11 mouse cellular contexts compared by ENCODE assay signal in genomic region chr5:123017504-123017903, GRCm38 (mm10). TPM values are rescaled to one million over a fixed set of nuclear protein-coding genes. Genes with fewer than 3 reads are reported as not detected.
DNase-seq lines count a peak whose midpoint lies in the region; ATAC-seq and TF ChIP-seq lines count a peak whose summit lies in the region.
"Had no signal": no experiment of that assay in that cellular context is flagged by ENCODE, and none has a peak within 500 bp of the region (broad histone marks: within the 10 kb centered on the region; RNA-seq: fewer than 3 reads in every experiment).

No protein-coding gene starts in this region.

- H3K4me3 ChIP-seq in kidney, embryonic 14.5 days (ENCODE audit: low read length) = no peak overlapping the region
- no peak overlapping the region for H3K4me3 ChIP-seq in layer of hippocampus, adult 2 months
- H3K4me3 ChIP-seq: forebrain, embryonic 13.5 days had no signal

- peaks cover 26% of the 10 kb centered on the region for H3K4me1 ChIP-seq in kidney, embryonic 14.5 days (ENCODE audit: control insufficient read depth, insufficient read depth, low read length)

- H3K27me3 ChIP-seq in kidney, embryonic 14.5 days (ENCODE audit: control insufficient read depth, insufficient read depth, low read length) = no peaks in the 10 kb centered on the region
- H3K27me3 ChIP-seq: forebrain, embryonic 13.5 days had no signal

- ATAC-seq in kidney, embryonic 14.5 days (ENCODE audit: low FRiP score, low TSS enrichment) = no peak
- ATAC-seq in granulocyte monocyte progenitor cell, adult 5-6 weeks (replicated peaks; ENCODE audit: poor library complexity, severe bottlenecking) = peak; percentile 28
- ATAC-seq: forebrain, embryonic 13.5 days; midbrain, embryonic 16.5 days had no signal

- H3K4me2 ChIP-seq in kidney, embryonic 14.5 days (replicated peaks; ENCODE audit: low read depth, low read length) = no peak overlapping the region
- H3K4me2 ChIP-seq: forebrain, embryonic 13.5 days had no signal

- H3K36me3 ChIP-seq in kidney, embryonic 14.5 days (ENCODE audit: control insufficient read depth, insufficient read depth, low read length) = no peaks in the 10 kb centered on the region

- TF ChIP-seq CTCF in layer of hippocampus, adult 2 months (conservative IDR thresholded peaks at IDR 0.05) = no peak

- H3K27ac ChIP-seq in kidney, embryonic 14.5 days (ENCODE audit: low read depth, low read length) = no peak overlapping the region
- no peak overlapping the region for H3K27ac ChIP-seq in layer of hippocampus, adult 2 months
- H3K27ac ChIP-seq: forebrain, embryonic 13.5 days had no signal

- WGBS in kidney, embryonic 14.5 days = 84% methylated on average over 4 of the region's 4 CpGs

- no peaks in the 10 kb centered on the region for H3K9me3 ChIP-seq in kidney, embryonic 14.5 days (ENCODE audit: control insufficient read depth, low read length)
- H3K9me3 ChIP-seq: forebrain, embryonic 13.5 days had no signal

- no peak overlapping the region for H3K9ac ChIP-seq in kidney, embryonic 14.5 days (ENCODE audit: low read depth, low read length)
- H3K9ac ChIP-seq: forebrain, embryonic 13.5 days had no signal

- DNase-seq in kidney, adult 18-20 months = peak; percentile 43
- peak; percentile 42 to 58 for DNase-seq in kidney, postnatal 25 days
- DNase-seq in lung, postnatal 36 days = peak; percentile 41
- no peak for DNase-seq in adrenal gland, adult 8-10 months
- no peak for DNase-seq in layer of hippocampus, adult 2 months (ENCODE audit: low spot score in 2 of 2)
- DNase-seq: embryo, embryonic 11 days had no signal

RNA-seq across cellular contexts. Expression of gene Orai1, which starts 2.6 kb away (rescaled TPM):
- 21.5 and 23.2 TPM in 2 replicates for polyA plus RNA-seq in kidney, embryonic 14.5 days (2014; fragmentation: Nextera tagmentation; extraction: Ambion mirVana)
- total RNA-seq in granulocyte monocyte progenitor cell, adult 5-6 weeks (2014; fragmentation: Nextera tagmentation) = 40.9 and 43.8 TPM in 2 replicates
- 15.6 and 22.4 TPM in 2 replicates for total RNA-seq in granulocyte monocyte progenitor cell, adult 5-6 weeks (2017)
- 10 to 100 TPM; 11.5 to 13.5 (median 12.0) TPM for total RNA-seq in adrenal gland, adult 8-10 months (2022)
- 10 to 100 TPM; 11.0 to 13.5 TPM for total RNA-seq in layer of hippocampus, adult 2 months (2021)

RNA-seq across cellular contexts. Expression of gene Kdm2b, which starts 27.9 kb away (rescaled TPM):
- polyA plus RNA-seq in kidney, embryonic 14.5 days (2014; fragmentation: Nextera tagmentation; extraction: Ambion mirVana) = 59.1 and 105 TPM in 2 replicates
- total RNA-seq in granulocyte monocyte progenitor cell, adult 5-6 weeks (2014; fragmentation: Nextera tagmentation) = 42.8 and 63.5 TPM in 2 replicates
- 54.8 and 58.7 TPM in 2 replicates for total RNA-seq in granulocyte monocyte progenitor cell, adult 5-6 weeks (2017)
- 10 to 100 TPM; 16.9 to 20.0 (median 18.5) TPM for total RNA-seq in adrenal gland, adult 8-10 months (2022)
- total RNA-seq in layer of hippocampus, adult 2 months (2021) = 10 to 100 TPM; 35.0 to 36.7 TPM

RNA-seq across cellular contexts. Expression of gene Morn3, which starts 29.3 kb away (rescaled TPM):
- polyA plus RNA-seq in kidney, embryonic 14.5 days (2014; fragmentation: Nextera tagmentation; extraction: Ambion mirVana) = 1.3 and 1.7 TPM in 2 replicates
- 0.58 TPM in 1 of 2 replicates, not detected in the other for total RNA-seq in granulocyte monocyte progenitor cell, adult 5-6 weeks (2014; fragmentation: Nextera tagmentation)
- not detected in 2 replicates for total RNA-seq in granulocyte monocyte progenitor cell, adult 5-6 weeks (2017)
- not detected for total RNA-seq in adrenal gland, adult 8-10 months (2022)
- not detected for total RNA-seq in layer of hippocampus, adult 2 months (2021)
- polyA plus RNA-seq: stomach, embryonic 14.5 days had no signal

RNA-seq across cellular contexts. Expression of gene Tmem120b, which starts 50.7 kb away (rescaled TPM):
- polyA plus RNA-seq in kidney, embryonic 14.5 days (2014; fragmentation: Nextera tagmentation; extraction: Ambion mirVana) = 12.0 and 13.1 TPM in 2 replicates
- 1.8 and 3.1 TPM in 2 replicates for total RNA-seq in granulocyte monocyte progenitor cell, adult 5-6 weeks (2014; fragmentation: Nextera tagmentation)
- 1.6 and 2.3 TPM in 2 replicates for total RNA-seq in granulocyte monocyte progenitor cell, adult 5-6 weeks (2017)
- total RNA-seq in adrenal gland, adult 8-10 months (2022) = 10 to 100 TPM in 3 of 4 experiments, 1 to 10 TPM in 1; 9.8 to 22.3 (median 14.5) TPM
- total RNA-seq in layer of hippocampus, adult 2 months (2021) = 10 to 100 TPM; 17.8 to 19.6 TPM

Comparison
In these comparisons a context has a peak if more than half of its experiments do, and no peak if none do; other contexts are left out.
1. DNase-seq: peak in kidney, adult 18-20 months (single experiment), kidney, postnatal 25 days (2 of 2) and lung, postnatal 36 days (single experiment); none in adrenal gland, adult 8-10 months (single experiment) and layer of hippocampus, adult 2 months (0 of 2).